ENCODE assay signal across 20 mouse cellular contexts in the genomic region with DNA sequence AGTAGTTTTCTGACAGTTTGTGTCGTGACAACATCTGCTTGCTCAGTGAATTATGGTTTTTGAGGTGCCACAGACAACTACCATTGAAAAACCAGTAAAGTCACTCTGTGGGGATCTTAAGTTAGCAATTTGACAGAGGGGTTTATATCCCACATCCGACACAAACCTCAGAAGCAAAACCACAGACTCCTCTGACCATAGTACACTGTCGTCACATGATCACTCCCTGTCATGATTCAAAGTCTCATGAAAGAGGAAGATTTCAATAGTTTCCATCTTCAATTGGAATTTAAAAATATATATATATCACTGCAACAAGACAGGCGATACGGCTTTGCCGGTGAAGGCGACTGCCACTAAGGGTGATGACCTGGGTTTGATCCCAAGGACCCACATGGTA.
A peak's percentile ranks its signal among the peaks of the same experiment; 100 is the strongest.
DNase-seq lines count a peak whose midpoint lies in the region; ATAC-seq and TF ChIP-seq lines count a peak whose summit lies in the region.
"Had no signal": no experiment of that assay in that cellular context is flagged by ENCODE, and none has a peak within 500 bp of the region (broad histone marks: within the 10 kb centered on the region; RNA-seq: fewer than 3 reads in every experiment).

No protein-coding gene starts in this region.

- H3K27ac ChIP-seq in cerebellum, adult 2 months (ENCODE audit: insufficient read depth, low read length), result peak overlapping the region; percentile 98
- H3K27ac ChIP-seq: gastrocnemius, adult 2 months; heart, adult 2 months; heart, embryonic 15.5 days; hindbrain, embryonic 12.5 days; liver, embryonic 13.5 days; neural tube, embryonic 12.5 days; stomach, postnatal 0 days had no signal

- peaks cover 34% of the 10 kb centered on the region for H3K4me1 ChIP-seq in cerebellum, adult 2 months (ENCODE audit: control insufficient read depth, insufficient read depth, low read length)
- H3K4me1 ChIP-seq: liver, embryonic 13.5 days; neural tube, embryonic 12.5 days had no signal

- TF ChIP-seq POLR2A in cerebellum, adult 2 months (IDR thresholded peaks at IDR 0.05; ENCODE audit: borderline replicate concordance, insufficient read depth, low read length), result no peak

- no peaks in the 10 kb centered on the region for H3K27me3 ChIP-seq in cerebellum, adult 2 months (ENCODE audit: control insufficient read depth, insufficient read depth, low read length)
- H3K27me3 ChIP-seq: heart, embryonic 15.5 days; hindbrain, embryonic 12.5 days; kidney, embryonic 15.5 days; liver, embryonic 13.5 days; neural tube, embryonic 12.5 days had no signal

- 96% methylated on average over 7 of the region's 7 CpGs for WGBS in cerebellum, adult 2 months

- no peak for ATAC-seq in cerebellum, adult (ENCODE audit: insufficient number of reproducible peaks, low FRiP score, low TSS enrichment)
- peak; percentile 85 for ATAC-seq in granulocyte monocyte progenitor cell, adult 5-6 weeks (replicated peaks; ENCODE audit: poor library complexity, severe bottlenecking)

- no peak overlapping the region for H3K4me3 ChIP-seq in cerebellum, adult 2 months (replicated peaks; ENCODE audit: insufficient read depth, low read depth, low read length)
- H3K4me3 ChIP-seq: gastrocnemius, adult 2 months; heart, adult 2 months; heart, embryonic 15.5 days; hindbrain, embryonic 12.5 days; kidney, embryonic 15.5 days; limb, embryonic 10.5 days; liver, embryonic 13.5 days; neural tube, embryonic 12.5 days had no signal

- TF ChIP-seq CTCF in cerebellum, adult 2 months (IDR thresholded peaks at IDR 0.05; ENCODE audit: borderline replicate concordance, insufficient read depth, low read depth, low read length), result no peak

- DNase-seq in cerebellum, adult 2 months, result no peak
- peak; percentile 40 for DNase-seq in thymus, postnatal 0 days (ENCODE audit: low spot score)
- DNase-seq in thymus, adult 18-20 months, result no peak
- DNase-seq in spleen, postnatal 10 days (ENCODE audit: low spot score in 2 of 2), result no peak
- no peak for DNase-seq in adrenal gland, postnatal 10 days
- DNase-seq in MN1 (ENCODE audit: low spot score), result no peak
- DNase-seq: adrenal gland, postnatal 36 days; gastrocnemius, adult 2 months; heart, adult 2 months; liver, embryonic 13.5 days; lung, postnatal 10 days; thymus, postnatal 25 days had no signal
